Mouse (Mus musculus) spleen, adult 2 months (tissue): ENCODE measurements at regions not wholly inside any gene's neighbourhood (a gene's known extent, or its start where the extent isn't known, plus 50 kb on each side); places are given as distances from the start of the nearest gene placed in this dataset.

Experiments used
- DNase-seq, 2 experiments: peaks; one replicate each; pipeline versions ENCODE4 v3.0.0 to v3.0.0-alpha.2; 2012 to 2021; ENCODE audit warnings: low spot score in 2 of 2, low read depth in 1 of 2
- H3K27ac ChIP-seq: fragments of 200-500 bp; 2 replicates; pipeline ENCODE4 v1.5.1; 2012; ENCODE audit warnings: low read length, inconsistent platforms; ENCODE audit not compliant: insufficient read depth
- H3K27me3 ChIP-seq: fragments of 200-500 bp; 2 replicates; pipeline ENCODE4 v1.6.1; 2012; ENCODE audit warnings: mild to moderate bottlenecking, moderate library complexity, low read length, inconsistent platforms; ENCODE audit not compliant: control insufficient read depth, insufficient read depth
- H3K36me3 ChIP-seq: fragments of 200-500 bp; 2 replicates; pipeline ENCODE4 v1.6.1; 2012; ENCODE audit warnings: mild to moderate bottlenecking, low read length, inconsistent platforms; ENCODE audit not compliant: control insufficient read depth, insufficient read depth
- H3K4me1 ChIP-seq: fragments of 200-500 bp; 2 replicates; pipeline ENCODE4 v1.6.1; 2011; ENCODE audit warnings: inconsistent platforms; ENCODE audit not compliant: control insufficient read depth, insufficient read depth, insufficient read length
- H3K4me3 ChIP-seq: fragments of 200-500 bp; 2 replicates; pipeline ENCODE4 v1.5.1; 2011; ENCODE audit warnings: mild to moderate bottlenecking, inconsistent platforms; ENCODE audit not compliant: insufficient read depth, insufficient read length; ENCODE audit errors: extremely low read depth
- CTCF ChIP-seq: fragments of 200-500 bp; IDR thresholded peaks from 2 replicates; pipeline ENCODE4 v1.5.1; 2011; ENCODE audit warnings: mild to moderate bottlenecking, inconsistent platforms; ENCODE audit not compliant: insufficient read depth, insufficient read length, insufficient replicate concordance; ENCODE audit errors: extremely low read depth
- POLR2A ChIP-seq: fragments of 200-500 bp; IDR thresholded peaks from 2 replicates; pipeline ENCODE4 v1.6.1; 2011; ENCODE audit warnings: low read depth, low read length, inconsistent platforms
- WGBS: fragments of 180-500 bp; shearing (Covaris S2); methylation state at CpG from one replicate; pipeline ENCODE4 v1.1.7; 2018; 5-methylcytosine and 5-hydroxymethylcytosine counted together

- Histone ChIP-seq H3K4me3 (no peak overlapping the region), H3K27ac (no peak overlapping the region), H3K4me1 (no peaks in the 10 kb centered on the region), H3K36me3 (no peaks in the 10 kb centered on the region), H3K27me3 (no peaks in the 10 kb centered on the region)
- no peak for DNase-seq
- WGBS: 81% methylated on average over 2 of the region's 2 CpGs
- TF ChIP-seq POLR2A: no peak
- TF ChIP-seq CTCF: no peak
Measured at GRCm38 (mm10) chr5:28009871-28010270, 61.3 kb upstream of the Insig1 start.

DNA sequence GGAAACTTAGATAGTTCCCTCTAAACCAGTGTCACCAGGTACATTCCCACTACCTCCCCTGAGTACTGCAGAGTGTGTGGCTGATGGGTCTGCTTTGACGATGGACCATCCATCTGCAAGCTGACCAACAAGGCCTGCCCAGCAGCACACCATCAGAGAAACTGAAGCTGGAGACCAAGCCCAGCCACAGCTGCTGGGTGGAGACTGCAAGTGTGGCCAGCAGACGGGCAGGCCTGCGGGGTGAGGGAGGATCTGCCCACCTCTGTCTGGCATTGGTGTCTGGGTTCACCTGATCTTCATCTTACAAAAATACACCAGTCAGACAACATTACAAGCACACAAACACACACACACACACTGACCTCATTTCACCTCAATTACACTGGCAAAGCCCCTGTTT is 60.6 kb upstream of the Insig1 start:
- WGBS: 87% methylated on average over 3 of the region's 3 CpGs
- Histone ChIP-seq H3K27ac (no peak overlapping the region), H3K4me3 (no peak overlapping the region), H3K4me1 (no peaks in the 10 kb centered on the region), H3K27me3 (no peaks in the 10 kb centered on the region), H3K36me3 (no peaks in the 10 kb centered on the region)
- DNase-seq: no peak
- no peak for TF ChIP-seq POLR2A
- no peak for TF ChIP-seq CTCF

GRCm38 (mm10) chr5:28012496-28012895 is 58.7 kb upstream of the Insig1 start:
- H3K36me3 ChIP-seq: no peaks in the 10 kb centered on the region
- H3K27me3 ChIP-seq: no peaks in the 10 kb centered on the region
- no peaks in the 10 kb centered on the region for H3K4me1 ChIP-seq
- H3K27ac ChIP-seq: no peak overlapping the region
- DNase-seq: no peak
- WGBS: 95% methylated on average over 2 of the region's 2 CpGs
- TF ChIP-seq POLR2A (no peak), CTCF (no peak)
- no peak overlapping the region for H3K4me3 ChIP-seq

DNA sequence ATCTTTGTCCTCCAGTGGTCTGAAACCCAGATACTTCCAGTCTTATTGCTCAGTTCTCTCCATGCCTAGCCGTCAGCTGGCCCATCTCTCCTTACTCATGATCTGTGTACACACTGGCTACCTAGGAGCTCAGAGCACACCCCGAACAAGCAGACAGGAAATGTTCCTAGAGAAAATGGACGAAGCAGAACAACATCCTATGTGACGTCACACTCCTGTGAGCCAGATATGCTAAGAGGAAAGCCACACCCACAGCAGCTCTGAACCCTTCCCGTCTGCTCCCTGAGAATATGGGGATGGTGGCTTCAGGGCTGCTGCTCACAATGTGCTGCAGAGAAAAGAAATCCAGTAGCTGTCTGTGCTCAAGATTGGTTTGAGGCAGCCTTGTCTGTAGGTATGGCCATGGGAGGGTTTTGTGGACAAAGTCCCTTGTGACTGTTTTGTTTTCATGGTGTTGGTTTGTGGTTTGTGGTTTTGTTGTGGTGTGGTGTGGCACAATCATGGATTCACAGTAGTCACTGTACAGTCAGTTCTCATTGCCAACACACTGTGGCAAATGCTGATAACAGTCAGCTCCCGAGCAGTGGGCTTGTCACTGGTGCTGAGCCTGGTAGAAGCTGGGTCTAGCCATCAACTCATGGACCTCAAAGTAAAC is 57.4 kb upstream of the Insig1 start:
- H3K36me3 ChIP-seq: no peaks in the 10 kb centered on the region
- no peaks in the 10 kb centered on the region for H3K27me3 ChIP-seq
- H3K4me1 ChIP-seq: no peaks in the 10 kb centered on the region
- 37% methylated on average over 6 of the region's 6 CpGs for WGBS
- TF ChIP-seq CTCF (no peak), POLR2A (no peak)
- no peak overlapping the region for H3K4me3 ChIP-seq
- H3K27ac ChIP-seq: no peak overlapping the region
- no peak for DNase-seq

GRCm38 (mm10) chr5:28019864-28020263 is 51.3 kb upstream of the Insig1 start:
- Histone ChIP-seq H3K4me3 (no peak overlapping the region), H3K27ac (no peak overlapping the region), H3K27me3 (no peaks in the 10 kb centered on the region), H3K4me1 (no peaks in the 10 kb centered on the region), H3K36me3 (no peaks in the 10 kb centered on the region)
- 34% methylated on average over 3 of the region's 3 CpGs for WGBS
- no peak for TF ChIP-seq POLR2A
- no peak for TF ChIP-seq CTCF
- DNase-seq: no peak
